Mouse (Mus musculus): ENCODE data around the gene Adarb1. TPM values are rescaled to one million over a fixed set of nuclear protein-coding genes. Genes with fewer than 3 reads are reported as not detected.

The Adarb1 gene
- polyA plus RNA-seq, 1 experiment from 2014 or later = 49.1 TPM

GRCm38 (mm10) chr10:77357957-77358356, 60.1 kb downstream of the Adarb1 start:
- WGBS = 74% methylated on average over 6 of the region's 6 CpGs
- Histone ChIP-seq H3K4me2 (no peak overlapping the region), H3K27ac (ENCODE audit: low read depth) (no peak overlapping the region), H3K4me1 (ENCODE audit: insufficient read depth) (no peaks in the 10 kb centered on the region), H3K9me3 (ENCODE audit: low read depth, low read length) (no peaks in the 10 kb centered on the region), H3K36me3 (ENCODE audit: insufficient read depth) (peaks cover 13% of the 10 kb centered on the region; the same call in 1 of the 2 replicates), H3K27me3 (ENCODE audit: insufficient read depth, low read length) (no peaks in the 10 kb centered on the region), H3K4me3 (ENCODE audit: low read depth, low read length) (no peak overlapping the region), H3K9ac (no peak overlapping the region)
- TF ChIP-seq CTCF (IDR thresholded peaks at IDR 0.05; ENCODE audit: low read depth) = peak; percentile 46
- DNase-seq = peak; percentile 53
- no peak for ATAC-seq (ENCODE audit: insufficient read depth)

GRCm38 (mm10) chr10:77353031-77353745, 64.9 kb downstream of the Adarb1 start:
- Histone ChIP-seq H3K9me3 (ENCODE audit: low read depth, low read length) (no peaks in the 10 kb centered on the region), H3K4me1 (ENCODE audit: insufficient read depth) (no peaks in the 10 kb centered on the region), H3K27ac (ENCODE audit: low read depth) (no peak overlapping the region), H3K9ac (no peak overlapping the region), H3K27me3 (ENCODE audit: insufficient read depth, low read length) (no peaks in the 10 kb centered on the region), H3K4me3 (ENCODE audit: low read depth, low read length) (no peak overlapping the region), H3K36me3 (ENCODE audit: insufficient read depth) (peaks cover 13% of the 10 kb centered on the region; the same call in 1 of the 2 replicates), H3K4me2 (no peak overlapping the region)
- ATAC-seq (ENCODE audit: insufficient read depth) = peak; percentile 79
- DNase-seq = peak; percentile 87
- TF ChIP-seq CTCF (IDR thresholded peaks at IDR 0.05; ENCODE audit: low read depth) = peak; percentile 93
- WGBS = 80% methylated on average over 6 of the region's 6 CpGs

DNA sequence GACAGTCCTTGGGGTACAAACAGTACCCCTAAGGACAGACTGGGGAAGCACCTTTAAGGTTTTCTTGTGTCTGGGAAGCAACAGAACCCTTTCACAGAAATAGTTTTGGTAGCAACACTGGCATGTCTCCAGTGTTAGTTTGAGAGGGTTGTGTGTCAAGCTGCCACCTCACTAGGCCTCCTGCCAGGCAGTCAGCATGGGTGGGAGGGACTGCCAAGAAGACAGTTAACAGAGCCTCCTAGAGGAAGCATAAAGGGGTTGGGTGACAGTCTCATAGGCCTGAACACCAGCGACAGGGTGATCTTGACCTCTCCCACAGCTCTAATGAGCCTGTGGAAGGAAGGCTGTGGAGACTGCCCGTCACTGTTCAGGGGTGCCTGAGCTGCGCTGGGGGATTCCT, 75.2 kb downstream of the Adarb1 start:
- Histone ChIP-seq H3K4me2 (no peak overlapping the region), H3K36me3 (ENCODE audit: insufficient read depth) (no peaks in the 10 kb centered on the region), H3K27ac (ENCODE audit: low read depth) (no peak overlapping the region), H3K4me3 (ENCODE audit: low read depth, low read length) (no peak overlapping the region), H3K9ac (no peak overlapping the region), H3K4me1 (ENCODE audit: insufficient read depth) (no peaks in the 10 kb centered on the region), H3K27me3 (ENCODE audit: insufficient read depth, low read length) (no peaks in the 10 kb centered on the region), H3K9me3 (ENCODE audit: low read depth, low read length) (no peaks in the 10 kb centered on the region)
- DNase-seq = no peak
- no peak for TF ChIP-seq CTCF (IDR thresholded peaks at IDR 0.05; ENCODE audit: low read depth)
- 64% methylated on average over 3 of the region's 3 CpGs for WGBS
- ATAC-seq (ENCODE audit: insufficient read depth) = peak; percentile 28; the same call in 1 of the 2 replicates

DNA sequence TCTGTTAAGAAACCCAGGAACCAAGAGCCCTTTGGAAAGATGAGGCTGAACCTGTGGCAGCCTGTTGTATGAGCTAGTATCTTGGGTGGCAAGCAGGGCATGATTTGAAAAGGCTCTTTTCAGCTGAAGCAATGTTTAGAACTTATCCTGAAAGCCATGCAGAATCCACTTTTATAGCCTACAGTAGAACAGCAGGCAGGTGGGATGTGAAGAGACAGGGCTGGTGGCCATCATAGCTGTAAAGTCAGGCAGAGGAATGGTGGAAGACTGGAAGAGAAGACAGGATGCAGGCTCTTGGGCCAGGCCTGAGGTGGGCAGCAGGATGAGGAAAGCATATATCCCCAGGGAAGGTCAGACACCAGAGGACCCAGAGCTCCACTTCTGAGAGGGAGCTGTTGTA, 76.4 kb downstream of the Adarb1 start:
- H3K9ac ChIP-seq = no peak overlapping the region
- no peak overlapping the region for H3K4me2 ChIP-seq
- H3K27ac ChIP-seq (ENCODE audit: low read depth) = no peak overlapping the region
- H3K9me3 ChIP-seq (ENCODE audit: low read depth, low read length) = no peaks in the 10 kb centered on the region
- no peak for TF ChIP-seq CTCF (IDR thresholded peaks at IDR 0.05; ENCODE audit: low read depth)
- H3K4me3 ChIP-seq (ENCODE audit: low read depth, low read length) = no peak overlapping the region
- no peaks in the 10 kb centered on the region for H3K36me3 ChIP-seq (ENCODE audit: insufficient read depth)
- H3K4me1 ChIP-seq (ENCODE audit: insufficient read depth) = no peaks in the 10 kb centered on the region
- DNase-seq = no peak
- ATAC-seq (ENCODE audit: insufficient read depth) = no peak
- H3K27me3 ChIP-seq (ENCODE audit: insufficient read depth, low read length) = no peaks in the 10 kb centered on the region

DNA sequence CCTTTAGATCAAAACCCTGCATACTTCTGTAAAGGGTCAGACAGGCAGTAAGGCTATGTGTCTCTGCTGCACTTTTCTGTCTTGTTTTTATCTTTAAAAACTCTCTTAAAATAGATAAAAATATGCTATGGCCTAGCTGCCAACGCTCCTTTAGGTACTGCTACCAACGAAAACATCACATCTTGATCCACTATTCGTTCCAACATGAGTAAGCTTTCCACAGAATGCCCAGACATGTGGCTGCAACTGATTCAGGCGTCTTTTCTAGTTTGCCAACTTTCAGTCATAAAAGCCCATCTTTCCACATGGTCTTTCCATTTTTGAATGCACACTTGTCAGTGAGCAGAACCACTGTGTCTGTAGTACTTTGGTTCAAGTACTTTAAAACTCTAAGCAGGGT, 77.0 kb downstream of the Adarb1 start:
- no peaks in the 10 kb centered on the region for H3K27me3 ChIP-seq (ENCODE audit: insufficient read depth, low read length)
- no peak overlapping the region for H3K9ac ChIP-seq
- no peaks in the 10 kb centered on the region for H3K4me1 ChIP-seq (ENCODE audit: insufficient read depth)
- no peak overlapping the region for H3K4me2 ChIP-seq
- no peak overlapping the region for H3K27ac ChIP-seq (ENCODE audit: low read depth)
- H3K4me3 ChIP-seq (ENCODE audit: low read depth, low read length) = no peak overlapping the region
- DNase-seq (no peak), ATAC-seq (ENCODE audit: insufficient read depth) (no peak)
- H3K9me3 ChIP-seq (ENCODE audit: low read depth, low read length) = no peaks in the 10 kb centered on the region
- WGBS = 71% methylated on average over 4 of the region's 4 CpGs
- TF ChIP-seq CTCF (IDR thresholded peaks at IDR 0.05; ENCODE audit: low read depth) = no peak
- H3K36me3 ChIP-seq (ENCODE audit: insufficient read depth) = no peaks in the 10 kb centered on the region

DNA sequence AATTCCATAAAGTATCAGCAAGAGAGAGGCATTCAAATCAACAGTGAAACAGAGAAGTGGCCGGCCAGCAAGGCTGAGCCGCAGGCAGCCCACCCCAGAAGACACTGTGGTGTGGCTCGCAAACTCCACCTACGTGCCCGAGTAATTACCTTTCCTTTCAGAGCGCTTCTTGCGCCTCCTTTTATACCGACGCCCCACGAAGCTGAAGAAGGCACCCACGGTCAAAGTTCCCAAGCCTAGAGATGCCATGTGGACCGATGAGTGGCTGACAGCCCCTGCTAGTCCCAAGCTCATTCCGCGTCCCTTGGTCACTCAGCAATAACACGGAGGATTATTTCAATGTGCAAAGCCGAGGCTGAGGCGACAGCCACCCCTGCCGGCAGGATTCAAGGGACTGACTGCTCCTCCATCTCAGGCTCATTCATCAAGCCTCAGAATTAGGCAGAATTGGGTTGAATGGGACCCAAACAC, 78.2 kb downstream of the Adarb1 start:
- TF ChIP-seq CTCF (IDR thresholded peaks at IDR 0.05; ENCODE audit: low read depth) = peak; percentile 63
- Histone ChIP-seq H3K27ac (ENCODE audit: low read depth) (0 out of 2 replicates have a peak overlapping the region, but pooled peaks have one; percentile 0), H3K4me1 (ENCODE audit: insufficient read depth) (no peaks in the 10 kb centered on the region; the same call in 1 of the 2 replicates), H3K36me3 (ENCODE audit: insufficient read depth) (no peaks in the 10 kb centered on the region), H3K27me3 (ENCODE audit: insufficient read depth, low read length) (no peaks in the 10 kb centered on the region), H3K4me3 (ENCODE audit: low read depth, low read length) (peak overlapping the region; percentile 29), H3K9me3 (ENCODE audit: low read depth, low read length) (no peaks in the 10 kb centered on the region), H3K4me2 (peak overlapping the region; percentile 62), H3K9ac (peak overlapping the region; percentile 46)
- peak; percentile 54 for DNase-seq
- ATAC-seq (ENCODE audit: insufficient read depth) = no peak
- WGBS = 20% methylated on average over 18 of the region's 18 CpGs

DNA sequence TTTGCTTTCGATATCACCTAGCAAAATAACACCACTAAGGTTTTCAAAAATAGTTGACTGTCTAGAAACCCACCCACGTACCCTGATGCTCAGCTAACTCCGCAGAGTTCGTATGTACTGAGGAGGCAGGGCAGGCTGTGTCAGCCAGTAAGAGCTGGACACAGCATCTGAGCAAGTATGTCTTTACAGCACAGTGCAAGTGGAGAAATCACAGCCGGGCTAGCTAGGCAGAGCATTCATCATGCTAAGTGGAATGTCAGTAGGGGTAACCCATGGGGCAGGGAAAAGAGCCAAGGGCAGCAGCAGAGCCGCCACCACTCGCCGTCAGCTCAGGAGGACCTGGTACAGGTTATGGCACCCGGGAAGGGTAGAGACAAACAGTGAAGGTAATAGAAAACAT, 84.6 kb downstream of the Adarb1 start:
- Histone ChIP-seq H3K4me3 (ENCODE audit: low read depth, low read length) (no peak overlapping the region), H3K4me1 (ENCODE audit: insufficient read depth) (no peaks in the 10 kb centered on the region; the same call in 1 of the 2 replicates), H3K36me3 (ENCODE audit: insufficient read depth) (no peaks in the 10 kb centered on the region), H3K27me3 (ENCODE audit: insufficient read depth, low read length) (no peaks in the 10 kb centered on the region), H3K4me2 (no peak overlapping the region), H3K9ac (no peak overlapping the region), H3K27ac (ENCODE audit: low read depth) (no peak overlapping the region), H3K9me3 (ENCODE audit: low read depth, low read length) (no peaks in the 10 kb centered on the region)
- no peak for TF ChIP-seq CTCF (IDR thresholded peaks at IDR 0.05; ENCODE audit: low read depth)
- DNase-seq = peak; percentile 60
- peak; percentile 60; the same call in 1 of the 2 replicates for ATAC-seq (ENCODE audit: insufficient read depth)
- WGBS = 42% methylated on average over 9 of the region's 9 CpGs

Measured in lung, embryonic 14.5 days (tissue).